Mouse (Mus musculus): ENCODE data around the gene Tlk2. TPM values are rescaled to one million over a fixed set of nuclear protein-coding genes. Genes with fewer than 3 reads are reported as not detected.

Tlk2 gene
- polyA plus RNA-seq, 1 experiment from 2014 or later, result 27.8 TPM

DNA sequence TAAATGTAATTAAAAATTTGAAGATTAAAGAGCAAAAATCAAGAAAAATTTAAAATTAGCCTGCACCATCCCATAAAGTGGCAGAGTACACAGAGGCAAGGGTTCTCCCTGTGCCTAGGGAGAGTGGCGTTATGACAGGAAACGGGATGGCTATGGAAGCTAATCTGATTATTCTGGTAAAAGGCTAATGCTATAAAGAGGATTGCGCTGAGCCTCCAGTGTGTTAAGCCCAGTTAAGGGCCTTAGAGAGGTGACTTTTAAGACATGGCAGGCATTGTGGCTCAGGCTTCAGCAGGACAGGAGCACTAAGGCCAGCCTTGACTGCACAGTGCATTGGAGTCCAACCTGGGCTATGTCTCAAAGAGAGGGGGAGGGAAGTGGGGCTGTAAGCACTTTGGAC lies 148.5 kb downstream of the Tlk2 start:
- Histone ChIP-seq H3K4me3 (ENCODE audit: low read depth, low read length) (no peak overlapping the region), H3K27ac (ENCODE audit: low read depth, low read length) (no peak overlapping the region), H3K36me3 (ENCODE audit: control insufficient read depth, insufficient read depth, low read length) (no peaks in the 10 kb centered on the region), H3K4me1 (ENCODE audit: control insufficient read depth, insufficient read depth, low read length) (no peaks in the 10 kb centered on the region), H3K27me3 (ENCODE audit: control insufficient read depth, insufficient read depth, low read length) (no peaks in the 10 kb centered on the region), H3K9me3 (ENCODE audit: control insufficient read depth, low read length) (no peaks in the 10 kb centered on the region), H3K9ac (replicated peaks; ENCODE audit: low read depth, low read length) (no peak overlapping the region), H3K4me2 (ENCODE audit: low read depth, low read length) (no peak overlapping the region)
- ATAC-seq (ENCODE audit: low read depth), result no peak
- WGBS, result 90% methylated on average over 3 of the region's 3 CpGs

DNA sequence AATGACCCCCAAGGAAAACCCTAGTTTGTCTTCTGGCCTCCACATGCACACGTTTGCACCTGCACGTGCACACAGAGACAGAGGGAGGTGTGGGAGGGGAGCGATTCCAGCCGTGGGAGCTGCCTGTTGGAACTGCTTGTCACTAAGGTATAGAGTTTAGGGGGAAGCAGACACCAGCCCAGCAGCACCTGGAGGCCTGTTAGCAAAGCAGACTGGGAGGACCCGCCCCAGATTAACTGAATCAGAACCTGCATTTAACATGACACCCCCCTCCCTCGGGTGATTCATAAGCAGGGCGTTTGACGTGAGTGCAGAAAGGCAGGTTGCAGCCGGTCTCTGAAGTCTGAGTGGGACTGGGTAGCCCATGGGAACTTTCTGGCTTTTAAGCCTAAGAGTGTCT lies 151.4 kb downstream of the Tlk2 start:
- H3K4me2 ChIP-seq (ENCODE audit: low read depth, low read length), result no peak overlapping the region
- no peaks in the 10 kb centered on the region for H3K9me3 ChIP-seq (ENCODE audit: control insufficient read depth, low read length)
- no peak overlapping the region for H3K9ac ChIP-seq (replicated peaks; ENCODE audit: low read depth, low read length)
- 77% methylated on average over 9 of the region's 9 CpGs for WGBS
- H3K4me3 ChIP-seq (ENCODE audit: low read depth, low read length), result no peak overlapping the region
- H3K36me3 ChIP-seq (ENCODE audit: control insufficient read depth, insufficient read depth, low read length), result no peaks in the 10 kb centered on the region
- ATAC-seq (ENCODE audit: low read depth), result no peak
- no peaks in the 10 kb centered on the region for H3K27me3 ChIP-seq (ENCODE audit: control insufficient read depth, insufficient read depth, low read length)
- no peak overlapping the region for H3K27ac ChIP-seq (ENCODE audit: low read depth, low read length)
- H3K4me1 ChIP-seq (ENCODE audit: control insufficient read depth, insufficient read depth, low read length), result no peaks in the 10 kb centered on the region

DNA sequence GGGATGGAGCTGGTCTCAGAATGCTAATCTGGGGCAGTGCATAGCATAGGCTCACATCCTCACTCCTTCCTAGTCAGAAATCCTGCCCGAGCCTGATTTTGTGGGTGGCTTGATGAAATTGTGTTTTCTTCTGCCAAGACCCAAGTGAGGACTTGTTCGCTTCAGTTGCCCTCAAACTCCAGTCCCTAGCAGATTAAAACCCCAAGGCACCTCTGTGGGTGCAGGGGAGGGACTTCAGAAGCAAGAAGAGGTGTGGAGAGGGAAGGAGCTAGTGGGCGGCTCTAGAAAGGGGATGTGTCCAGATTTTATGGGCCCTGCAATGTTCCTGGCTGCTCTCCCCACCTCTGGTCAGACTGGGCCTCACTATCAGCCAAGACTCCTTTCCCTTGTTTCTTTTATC lies 152.5 kb downstream of the Tlk2 start:
- Histone ChIP-seq H3K27me3 (ENCODE audit: control insufficient read depth, insufficient read depth, low read length) (no peaks in the 10 kb centered on the region), H3K4me1 (ENCODE audit: control insufficient read depth, insufficient read depth, low read length) (no peaks in the 10 kb centered on the region), H3K27ac (ENCODE audit: low read depth, low read length) (no peak overlapping the region), H3K36me3 (ENCODE audit: control insufficient read depth, insufficient read depth, low read length) (no peaks in the 10 kb centered on the region), H3K4me3 (ENCODE audit: low read depth, low read length) (no peak overlapping the region), H3K9me3 (ENCODE audit: control insufficient read depth, low read length) (no peaks in the 10 kb centered on the region), H3K4me2 (ENCODE audit: low read depth, low read length) (no peak overlapping the region), H3K9ac (replicated peaks; ENCODE audit: low read depth, low read length) (no peak overlapping the region)
- WGBS, result 86% methylated on average over 3 of the region's 3 CpGs
- no peak for ATAC-seq (ENCODE audit: low read depth)

DNA sequence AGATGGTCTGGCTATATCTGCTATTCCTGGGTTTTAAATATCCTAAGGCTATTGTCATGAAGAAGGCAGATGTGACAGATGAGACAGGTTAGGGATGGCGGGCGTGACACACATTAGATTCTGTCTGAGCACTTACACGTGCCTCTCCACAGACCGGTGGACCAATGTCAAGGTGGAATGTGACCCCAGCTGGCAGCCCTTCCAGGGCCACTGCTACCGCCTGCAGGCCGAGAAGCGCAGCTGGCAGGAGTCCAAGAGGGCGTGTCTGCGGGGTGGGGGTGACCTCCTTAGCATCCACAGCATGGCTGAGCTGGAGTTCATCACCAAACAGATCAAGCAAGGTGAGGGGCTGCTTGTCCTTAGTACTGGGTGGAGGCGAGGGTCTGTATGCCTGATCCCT lies 153.1 kb downstream of the Tlk2 start:
- H3K4me3 ChIP-seq (ENCODE audit: low read depth, low read length), result no peak overlapping the region
- no peaks in the 10 kb centered on the region for H3K4me1 ChIP-seq (ENCODE audit: control insufficient read depth, insufficient read depth, low read length)
- H3K9me3 ChIP-seq (ENCODE audit: control insufficient read depth, low read length), result no peaks in the 10 kb centered on the region
- H3K27ac ChIP-seq (ENCODE audit: low read depth, low read length), result no peak overlapping the region
- H3K9ac ChIP-seq (replicated peaks; ENCODE audit: low read depth, low read length), result no peak overlapping the region
- WGBS, result 42% methylated on average over 10 of the region's 10 CpGs
- no peaks in the 10 kb centered on the region for H3K36me3 ChIP-seq (ENCODE audit: control insufficient read depth, insufficient read depth, low read length)
- ATAC-seq (ENCODE audit: low read depth), result no peak
- H3K27me3 ChIP-seq (ENCODE audit: control insufficient read depth, insufficient read depth, low read length), result no peaks in the 10 kb centered on the region
- no peak overlapping the region for H3K4me2 ChIP-seq (ENCODE audit: low read depth, low read length)

DNA sequence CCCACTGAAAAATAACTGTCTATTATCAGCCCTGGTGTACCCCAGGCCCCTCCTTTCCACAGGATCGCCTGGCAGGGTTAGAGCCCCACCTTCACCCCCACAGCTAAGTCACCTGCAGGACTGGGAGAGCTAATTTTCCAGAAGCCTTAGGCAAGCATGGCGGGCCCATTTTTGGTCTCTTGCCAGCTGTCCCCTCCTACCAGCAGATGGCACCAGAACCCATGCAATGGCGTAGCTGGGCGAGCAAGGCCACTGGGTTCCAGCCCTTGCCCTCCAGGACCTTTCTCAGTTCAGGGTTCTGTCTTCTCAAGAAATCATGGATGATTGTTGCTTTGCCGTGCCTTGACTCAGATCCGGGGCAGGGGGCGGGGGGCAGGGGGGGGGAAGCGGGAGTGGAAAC lies 153.9 kb downstream of the Tlk2 start:
- Histone ChIP-seq H3K9ac (replicated peaks; ENCODE audit: low read depth, low read length) (no peak overlapping the region), H3K36me3 (ENCODE audit: control insufficient read depth, insufficient read depth, low read length) (no peaks in the 10 kb centered on the region), H3K4me3 (ENCODE audit: low read depth, low read length) (no peak overlapping the region), H3K4me2 (ENCODE audit: low read depth, low read length) (no peak overlapping the region), H3K27me3 (ENCODE audit: control insufficient read depth, insufficient read depth, low read length) (no peaks in the 10 kb centered on the region), H3K4me1 (ENCODE audit: control insufficient read depth, insufficient read depth, low read length) (no peaks in the 10 kb centered on the region), H3K9me3 (ENCODE audit: control insufficient read depth, low read length) (no peaks in the 10 kb centered on the region), H3K27ac (ENCODE audit: low read depth, low read length) (no peak overlapping the region)
- WGBS, result 57% methylated on average over 8 of the region's 8 CpGs
- ATAC-seq (ENCODE audit: low read depth), result 0 out of 2 replicates have a peak, but pooled peaks have one; percentile 38

Other genes with a start within 250 kb of the Tlk2 start
- not detected in 2 replicates for gene Efcab3, start 115.2 kb upstream of the Tlk2 start, polyA plus RNA-seq (2014; fragmentation: Nextera tagmentation; extraction: Ambion mirVana)
- 31.9 and 33.9 TPM in 2 replicates for gene Mettl2, start 52.4 kb upstream of the Tlk2 start, polyA plus RNA-seq (2014; fragmentation: Nextera tagmentation; extraction: Ambion mirVana)
- not detected in 2 replicates for gene Gm10842, start 31.9 kb upstream of the Tlk2 start, polyA plus RNA-seq (2014; fragmentation: Nextera tagmentation; extraction: Ambion mirVana)
- gene Mrc2, start 113.8 kb downstream of the Tlk2 start, polyA plus RNA-seq (2014; fragmentation: Nextera tagmentation; extraction: Ambion mirVana), result 1.8 and 3.6 TPM in 2 replicates

Data from neural tube, embryonic 14.5 days (tissue).